Mouse (Mus musculus): ENCODE data around the gene BC034090.

The BC034090 gene

DNA sequence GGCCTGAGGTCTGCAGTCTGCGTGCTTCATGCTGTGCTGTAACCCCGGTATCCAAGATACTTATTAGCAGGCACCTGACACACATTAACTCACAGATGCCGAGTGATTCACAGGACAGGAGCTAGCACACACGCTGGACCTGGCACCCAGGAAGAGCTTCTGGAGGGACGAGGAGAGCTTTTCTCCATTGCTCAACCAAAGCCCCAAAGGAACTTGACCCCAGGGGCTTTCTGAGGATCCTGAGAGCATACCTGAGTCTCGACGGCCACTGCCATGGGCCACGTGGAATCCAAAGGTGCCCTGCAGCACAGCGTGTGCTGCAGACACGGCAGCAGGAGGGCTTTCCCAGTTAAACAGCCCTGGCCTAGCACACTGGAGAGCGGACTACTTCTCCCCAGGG lies 27.9 kb downstream of the BC034090 start:
- no peak for DNase-seq (ENCODE audit: low read depth, low spot score)

DNA sequence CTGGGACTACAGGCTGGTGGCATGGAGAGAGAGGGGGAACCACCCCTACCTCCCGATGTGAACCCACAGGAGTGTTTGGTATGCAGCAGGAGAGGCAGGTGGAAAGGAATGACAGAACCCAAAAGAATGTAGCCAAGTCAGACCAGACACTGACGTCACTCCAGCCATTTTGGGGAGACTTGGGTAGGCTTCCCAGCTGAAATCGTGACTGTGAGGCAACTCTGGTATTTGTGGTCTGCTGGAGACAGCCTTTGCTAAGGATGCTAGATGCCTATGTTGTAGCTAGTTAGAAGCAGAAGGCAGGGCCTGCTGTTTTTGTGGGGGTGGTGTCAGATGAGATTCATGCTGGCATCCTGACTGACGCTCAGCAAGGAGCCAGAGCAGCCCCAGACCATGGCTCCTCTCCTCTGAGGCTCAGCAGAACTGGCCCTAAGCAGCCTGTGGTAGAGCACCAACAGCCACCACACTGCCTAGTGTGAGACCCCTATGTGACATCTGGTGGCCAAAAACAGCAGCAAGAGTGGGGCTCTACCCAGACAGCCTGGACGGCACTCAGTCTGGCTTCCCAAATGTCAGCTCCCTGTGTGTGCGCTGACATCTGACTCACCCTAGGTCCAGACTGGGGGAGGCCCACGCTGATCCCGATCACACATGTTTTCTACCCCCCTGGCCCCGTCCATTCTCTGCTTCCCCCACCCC lies 29.0 kb downstream of the BC034090 start:
- no peak for DNase-seq (ENCODE audit: low read depth, low spot score)

DNA sequence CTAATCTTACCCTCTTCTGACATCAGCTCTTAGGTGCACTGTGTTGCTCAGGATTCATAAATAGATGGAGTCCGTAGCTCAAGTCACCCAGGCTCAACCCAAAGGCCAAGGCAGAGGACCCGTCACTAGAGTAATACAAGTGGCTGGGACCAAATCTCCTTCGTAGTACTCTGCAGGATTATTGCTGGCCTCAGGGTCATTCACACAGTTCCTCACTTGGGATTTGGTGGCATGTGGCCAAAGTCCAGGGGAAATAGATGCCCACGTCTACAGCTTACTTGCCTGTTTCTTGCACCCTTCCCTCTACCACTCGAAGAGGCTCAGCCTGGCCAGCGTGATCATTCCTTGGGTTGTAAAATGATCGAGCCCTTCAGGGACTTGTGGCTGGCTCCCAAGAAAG lies 30.3 kb downstream of the BC034090 start:
- DNase-seq (ENCODE audit: low read depth, low spot score), result no peak

DNA sequence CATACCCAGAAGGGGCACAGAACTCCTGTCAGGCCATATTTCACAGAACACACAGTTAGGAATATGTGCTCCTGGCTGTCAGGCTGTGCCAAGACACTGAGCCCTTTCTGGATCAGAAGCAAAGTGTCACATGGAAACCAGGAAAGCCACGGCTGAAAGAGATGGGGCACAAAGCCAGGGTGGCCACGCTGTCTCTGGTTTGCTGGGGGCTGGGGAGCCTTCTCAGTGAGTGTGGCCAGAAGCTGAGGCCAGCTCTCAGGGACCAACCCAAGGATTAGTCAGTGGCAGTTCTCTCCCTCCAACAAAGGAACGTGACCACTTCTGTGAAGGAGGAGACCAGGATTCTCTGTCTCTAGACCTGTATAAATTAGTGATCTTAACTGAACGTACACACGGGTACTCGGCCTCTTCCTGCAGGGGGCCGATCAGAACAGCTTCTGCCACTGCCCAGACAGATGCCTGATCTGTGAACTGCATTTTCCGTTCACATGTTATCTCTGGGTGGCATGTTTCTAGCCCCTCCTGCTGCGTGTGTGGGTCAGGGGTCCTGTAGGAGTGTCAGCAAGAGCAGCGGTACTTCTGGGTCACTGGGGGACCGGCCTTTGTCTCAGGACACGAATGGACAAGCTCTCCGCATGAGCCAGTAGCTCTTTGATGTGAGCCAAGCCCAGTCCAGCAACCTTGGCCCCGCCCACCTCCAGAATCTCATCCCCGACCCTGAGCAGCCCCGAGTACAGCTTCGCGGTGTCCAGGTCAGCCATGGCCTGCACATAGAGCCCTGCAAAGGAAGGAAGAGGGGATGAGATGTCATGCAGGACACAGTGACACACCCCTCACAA lies 31.1 kb downstream of the BC034090 start:
- DNase-seq (ENCODE audit: low read depth, low spot score), result no peak

DNA sequence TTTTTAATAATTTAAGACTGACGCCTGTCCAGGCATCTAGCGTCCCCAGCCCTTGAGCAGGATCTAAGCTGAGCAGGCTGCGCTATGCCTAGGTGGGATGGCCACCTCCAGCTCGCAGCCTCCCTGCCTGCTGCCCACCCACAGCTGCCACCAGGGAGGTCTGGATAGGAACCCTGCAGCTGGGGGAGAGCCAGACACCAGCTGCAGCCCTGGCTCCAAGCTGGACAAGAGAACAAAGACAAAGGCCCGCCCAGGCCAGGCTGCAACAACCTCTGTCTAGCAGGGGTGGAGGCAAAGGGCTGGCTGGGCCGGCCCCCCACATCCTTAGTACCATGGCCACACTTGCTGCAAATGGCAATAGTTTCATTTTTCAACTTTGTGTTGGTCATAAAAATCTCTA lies 31.8 kb downstream of the BC034090 start:
- DNase-seq (ENCODE audit: low read depth, low spot score), result no peak

DNA sequence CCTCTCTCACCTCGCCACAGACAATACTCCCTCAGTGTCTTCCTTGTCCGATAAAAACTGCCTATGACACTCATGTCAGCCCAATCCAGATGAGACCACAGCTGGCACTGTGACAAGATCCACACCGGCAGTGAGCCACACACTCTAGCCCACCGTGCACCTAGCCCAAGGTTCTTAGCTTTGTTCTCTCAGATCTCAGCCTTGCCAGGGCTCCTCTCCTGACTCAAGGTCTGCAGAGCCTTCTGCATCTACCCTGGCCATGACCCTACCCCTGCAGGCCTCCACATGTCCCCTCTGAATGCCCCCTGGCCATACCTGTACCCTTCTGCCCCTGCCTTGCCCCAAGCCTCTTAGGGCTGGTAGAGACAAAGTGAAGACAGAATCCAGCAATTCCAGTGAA lies 32.2 kb downstream of the BC034090 start:
- no peak for DNase-seq (ENCODE audit: low read depth, low spot score)

DNA sequence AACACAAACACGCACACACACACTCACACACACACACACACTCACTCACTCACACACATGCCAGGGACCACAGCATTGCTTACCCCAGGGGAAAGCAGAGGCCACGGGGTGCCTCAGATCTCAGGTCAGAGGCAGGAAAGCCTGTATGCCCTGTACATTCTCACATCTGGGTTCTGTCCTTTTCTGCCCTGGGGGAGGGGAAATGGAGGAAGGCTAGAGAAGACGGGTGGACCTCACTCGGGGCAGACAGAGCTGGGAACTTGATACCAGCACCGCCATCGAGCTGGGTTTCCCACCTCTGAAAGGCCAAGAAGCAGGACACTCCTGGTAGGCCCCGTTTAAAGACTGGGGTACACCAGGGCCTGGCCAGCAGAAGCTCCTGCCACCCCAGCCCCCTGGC lies 33.2 kb downstream of the BC034090 start:
- no peak for DNase-seq (ENCODE audit: low read depth, low spot score)

DNA sequence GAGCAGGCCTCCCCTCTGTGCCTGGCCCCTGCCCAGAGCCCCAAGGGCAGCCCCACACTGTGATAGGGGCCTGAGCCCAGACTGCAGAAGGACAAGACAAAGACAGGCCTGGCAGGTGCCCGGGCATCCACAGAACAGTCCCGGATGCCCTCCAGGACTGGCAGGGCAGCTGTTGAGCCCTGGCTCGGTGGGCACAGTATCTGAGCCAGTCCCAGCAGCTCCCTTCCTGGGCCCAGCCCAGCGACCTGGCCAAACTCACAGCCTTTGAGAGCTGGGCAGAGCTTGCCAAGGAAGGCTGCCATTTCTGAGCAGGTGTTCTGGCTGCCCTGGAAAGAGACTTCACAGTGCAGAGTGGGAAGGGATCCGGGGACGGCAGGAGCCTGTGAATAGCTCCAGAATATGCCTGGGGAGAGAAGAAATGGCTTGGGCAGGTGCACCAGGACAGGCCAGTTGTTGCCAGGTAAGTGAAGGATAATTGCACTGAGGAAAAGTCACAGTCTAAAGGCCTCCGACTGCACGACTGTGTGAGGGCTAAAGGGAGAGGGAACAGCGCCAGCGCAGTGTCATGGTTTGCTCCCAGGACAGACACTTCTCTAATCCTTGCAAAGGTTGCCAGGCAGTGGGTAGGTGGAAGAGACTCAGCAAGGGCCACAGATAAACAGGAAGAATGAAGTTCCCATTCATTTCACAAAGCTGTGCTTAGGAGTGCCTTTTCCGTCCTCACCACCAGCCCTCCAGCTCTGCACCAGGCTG lies 34.1 kb downstream of the BC034090 start:
- DNase-seq (ENCODE audit: low read depth, low spot score), result no peak

DNA sequence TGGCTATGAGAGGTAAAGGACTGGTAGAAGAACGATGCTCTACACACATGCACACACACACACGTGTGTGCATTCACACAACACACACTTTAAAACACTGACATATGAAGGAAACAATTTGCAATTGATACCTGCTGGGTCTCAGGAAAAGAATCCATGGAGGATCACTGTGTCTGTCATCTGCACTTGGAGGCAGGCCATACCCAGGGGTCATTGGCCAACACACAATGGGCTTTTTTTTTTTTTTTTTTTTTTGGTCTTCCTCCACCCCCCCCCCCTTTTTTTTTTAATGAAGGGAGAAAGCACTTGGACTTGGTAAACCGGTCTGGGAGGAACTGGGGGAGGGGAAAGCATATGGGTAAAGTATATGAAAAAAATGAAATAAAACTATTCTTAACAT lies 36.4 kb downstream of the BC034090 start:
- DNase-seq (ENCODE audit: low read depth, low spot score), result no peak

DNA sequence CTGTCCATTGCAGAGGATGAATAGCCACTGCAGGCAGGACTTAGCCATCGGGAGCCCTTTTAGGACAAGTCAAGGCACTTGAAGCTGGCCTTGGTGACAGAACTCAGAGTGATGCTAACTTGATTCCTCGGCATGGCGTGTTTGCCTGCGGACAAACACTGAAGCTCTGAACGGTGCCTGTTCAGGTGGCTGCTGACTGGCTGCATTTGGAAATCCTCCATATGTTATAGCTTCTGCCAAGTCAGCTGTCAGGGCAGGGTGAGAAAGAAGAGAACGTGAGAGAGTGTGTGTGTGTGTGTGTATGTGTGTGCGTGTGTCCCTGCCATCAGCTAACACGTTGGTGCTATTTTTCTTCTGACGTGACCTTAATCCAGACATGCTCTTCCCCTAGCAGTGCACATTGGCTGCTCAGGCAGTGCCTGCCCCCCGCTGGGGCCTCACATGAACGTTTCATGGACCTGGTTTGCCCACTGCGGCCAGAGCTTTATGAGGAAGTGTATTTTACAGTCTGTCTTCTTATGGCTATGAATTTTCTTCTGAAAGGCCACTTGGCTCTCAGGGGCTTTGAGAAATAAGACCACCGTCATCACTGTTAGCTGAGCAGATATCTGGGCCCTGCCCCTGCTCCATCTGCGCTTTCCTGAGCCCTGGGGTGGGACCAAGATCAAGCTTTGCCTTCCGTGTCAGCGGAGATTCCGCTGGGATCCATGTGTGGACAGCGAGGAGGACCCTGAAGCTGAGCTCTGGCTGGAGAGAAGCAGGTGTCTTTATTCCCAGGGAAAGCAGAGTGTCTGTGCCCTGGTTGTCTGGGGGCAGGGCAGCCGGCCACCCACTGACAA lies 38.2 kb downstream of the BC034090 start:
- no peak for DNase-seq (ENCODE audit: low read depth, low spot score)

DNA sequence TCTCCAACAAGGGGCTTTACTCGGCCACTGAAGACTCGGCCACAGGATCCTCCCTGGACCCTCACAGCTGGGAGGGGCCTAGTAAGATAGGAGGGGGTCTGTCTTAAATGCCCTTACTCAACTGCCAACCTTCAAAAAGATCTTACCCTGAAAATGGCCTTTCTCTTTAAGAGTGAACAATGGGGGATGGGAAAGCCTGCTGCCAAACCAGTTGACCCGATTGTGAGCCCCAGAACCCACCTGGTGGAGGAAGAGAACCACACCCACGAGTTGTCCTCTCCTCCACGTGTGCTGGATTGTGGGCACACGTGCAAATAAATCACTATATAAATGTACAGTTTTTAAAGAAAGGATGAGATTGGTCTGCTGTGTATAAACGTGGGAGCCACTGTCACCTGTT lies 38.9 kb downstream of the BC034090 start:
- no peak for DNase-seq (ENCODE audit: low read depth, low spot score)

DNA sequence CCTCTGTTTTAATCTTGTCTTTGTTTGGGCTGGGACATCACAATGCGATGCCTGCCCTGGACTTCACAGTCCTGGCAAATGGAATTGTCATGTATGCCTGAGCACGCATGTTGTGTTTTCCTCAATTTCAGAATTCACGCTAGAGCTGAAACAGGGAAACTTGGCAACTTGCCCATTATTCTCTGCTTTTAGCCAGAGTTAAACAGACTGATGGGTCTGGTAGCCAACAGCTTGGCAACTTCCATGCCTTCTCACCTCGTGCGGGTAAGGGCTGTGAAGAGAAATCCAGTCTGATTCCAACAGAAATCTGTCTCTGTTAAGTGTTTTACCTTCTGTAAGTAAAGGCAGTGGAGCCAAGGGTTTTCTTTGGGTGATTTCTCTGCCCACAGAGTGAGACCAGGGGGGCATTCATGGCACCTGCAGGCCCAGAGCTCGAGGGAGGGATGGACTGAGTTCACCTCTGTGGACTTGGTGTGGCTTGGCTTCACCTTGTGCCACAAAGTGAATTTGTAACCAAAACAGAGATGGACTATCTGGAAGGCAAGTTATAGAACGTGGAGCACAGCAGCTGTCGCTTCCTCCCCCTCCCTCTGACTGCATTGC lies 39.6 kb downstream of the BC034090 start:
- DNase-seq (ENCODE audit: low read depth, low spot score), result no peak

DNA sequence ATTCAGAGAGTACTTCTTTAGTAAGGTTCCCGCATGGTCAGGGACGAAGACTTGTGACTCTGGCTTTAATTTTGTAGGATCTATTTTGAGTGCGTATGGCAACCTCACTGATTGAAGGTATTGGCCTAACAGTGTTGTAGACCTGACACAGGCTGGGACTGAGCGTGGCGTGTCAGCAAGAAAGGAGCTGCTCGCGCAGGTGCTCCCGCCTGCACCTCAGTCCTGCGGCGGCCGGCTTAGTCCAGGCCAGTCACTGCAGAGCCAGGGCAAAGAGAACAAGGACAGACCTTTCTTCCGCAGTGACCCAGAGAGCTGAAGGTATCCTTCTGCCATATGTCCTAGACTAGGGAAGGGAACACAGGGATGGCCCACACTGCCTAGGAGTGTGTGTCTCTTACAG lies 40.3 kb downstream of the BC034090 start:
- DNase-seq (ENCODE audit: low read depth, low spot score), result no peak

DNA sequence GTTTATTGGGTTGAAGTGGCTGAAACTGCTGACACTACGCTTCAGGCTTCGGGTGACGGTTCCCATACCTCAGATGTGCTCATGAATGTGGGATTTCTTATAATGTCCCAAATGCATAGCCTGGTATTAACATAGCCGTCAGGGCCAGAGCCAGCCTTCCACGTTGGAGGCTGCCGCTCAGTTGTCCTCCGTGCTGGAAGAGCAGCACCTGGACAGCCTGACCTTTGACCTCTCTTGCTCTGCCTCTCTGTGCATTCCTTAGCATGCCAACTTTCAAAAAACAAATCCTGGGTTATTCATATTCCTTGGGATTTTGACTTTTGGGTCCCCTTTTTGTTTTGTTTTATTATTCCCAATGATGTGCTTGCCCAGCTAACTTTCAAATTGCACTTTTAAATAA lies 41.1 kb downstream of the BC034090 start:
- DNase-seq (ENCODE audit: low read depth, low spot score), result no peak

DNA sequence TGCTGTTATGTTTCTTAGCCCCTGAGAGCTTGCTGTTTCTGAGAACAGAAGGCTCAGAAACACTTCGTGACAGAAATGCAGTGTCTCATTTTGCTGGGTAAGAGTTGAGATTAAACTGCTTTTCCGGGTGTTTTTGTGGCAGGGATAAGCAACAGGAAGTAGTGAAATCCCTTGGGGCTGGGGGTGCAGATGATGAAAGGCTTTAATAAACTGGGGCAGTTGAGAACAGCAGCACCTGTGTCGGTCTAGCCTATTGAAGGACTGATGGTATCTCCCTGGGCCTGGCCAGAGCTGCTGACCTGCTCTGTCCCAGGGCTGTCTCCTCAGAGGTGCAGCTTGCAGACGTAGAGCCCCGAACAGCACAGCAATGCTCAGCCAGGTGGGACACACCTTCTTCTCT lies 41.8 kb downstream of the BC034090 start:
- DNase-seq (ENCODE audit: low read depth, low spot score), result no peak

DNA sequence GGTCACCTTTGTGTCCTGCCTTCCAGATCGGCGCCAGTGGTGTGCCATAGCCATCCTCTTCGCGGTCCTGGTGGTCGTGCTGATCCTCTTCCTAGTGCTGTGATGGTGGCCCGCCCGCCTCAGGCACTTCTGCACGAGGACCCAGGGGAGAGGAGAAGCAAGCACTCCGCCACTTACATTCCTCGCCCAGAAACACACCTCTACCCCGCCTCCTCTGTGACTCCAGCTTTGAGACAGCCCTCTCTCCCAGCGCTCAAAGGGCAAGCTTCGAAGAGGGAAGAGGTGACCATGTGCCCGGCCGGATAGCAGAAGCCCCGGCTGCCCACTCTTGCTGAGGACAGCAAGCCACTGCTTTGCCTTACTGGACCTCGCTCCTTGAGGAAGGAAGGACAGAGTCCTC lies 42.3 kb downstream of the BC034090 start:
- DNase-seq (ENCODE audit: low read depth, low spot score), result no peak

DNA sequence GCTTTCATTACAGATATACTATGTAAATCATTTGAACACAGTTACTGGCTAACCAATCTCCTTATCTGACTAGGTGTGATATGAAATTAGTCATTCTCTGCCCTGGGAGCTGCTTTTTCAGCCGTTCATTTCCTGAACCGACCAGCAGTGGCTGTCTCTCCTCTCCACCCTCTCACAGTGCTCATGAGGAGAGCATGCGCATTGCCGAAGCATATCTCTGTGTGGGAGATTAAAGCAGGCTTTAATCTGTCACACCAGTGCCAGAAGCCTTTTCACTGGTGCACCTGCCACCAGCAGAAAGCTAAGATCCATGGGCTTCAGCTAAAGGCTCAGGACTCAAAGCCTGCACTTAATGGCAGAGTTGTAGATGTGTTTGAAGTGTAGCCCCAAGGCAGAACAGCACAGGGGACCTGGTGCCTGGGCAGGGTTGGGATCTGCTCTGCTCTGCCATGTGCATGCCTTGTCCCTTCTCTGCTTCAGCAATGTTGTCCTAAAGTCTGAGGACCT lies 42.8 kb downstream of the BC034090 start:
- DNase-seq (ENCODE audit: low read depth, low spot score), result no peak

DNA sequence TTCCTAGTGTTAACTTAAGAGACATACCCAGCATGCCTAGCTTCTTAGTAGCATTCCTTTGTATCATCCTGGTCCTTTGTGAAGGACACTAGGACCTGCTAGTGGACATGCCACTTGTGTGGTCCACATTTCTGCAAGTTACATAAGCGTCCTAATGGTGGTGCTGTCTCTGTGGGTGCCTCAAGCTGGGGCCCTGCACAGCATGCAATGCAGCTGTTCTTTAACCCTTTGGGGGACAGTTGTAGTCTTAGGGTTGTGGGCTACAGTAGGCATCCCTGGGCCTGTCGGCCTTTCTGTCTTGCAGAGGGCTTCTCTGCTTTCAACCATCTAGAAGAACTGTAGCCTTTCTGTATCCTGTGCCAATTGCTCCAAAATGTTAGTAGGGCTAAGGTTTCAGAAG lies 43.3 kb downstream of the BC034090 start:
- no peak for DNase-seq (ENCODE audit: low read depth, low spot score)

DNA sequence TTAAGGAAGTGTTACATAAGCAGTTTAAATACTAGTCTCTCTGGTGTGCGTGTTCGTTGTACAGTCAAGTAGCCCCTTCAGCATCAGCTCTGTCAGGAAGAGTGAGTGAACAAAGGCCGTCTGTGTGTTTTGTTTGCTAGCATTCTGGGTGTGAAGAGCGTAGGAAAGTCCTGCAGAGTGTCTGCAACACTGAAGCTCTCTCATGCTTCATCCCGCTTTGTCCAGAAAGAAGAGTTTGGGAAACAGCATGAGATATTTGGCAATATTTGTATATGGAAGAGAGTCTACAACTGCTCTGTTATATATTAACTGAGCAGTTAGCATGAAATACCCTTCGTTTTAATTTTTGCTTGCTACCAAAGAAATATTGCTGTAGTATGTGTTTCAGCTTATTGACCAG lies 44.7 kb downstream of the BC034090 start:
- DNase-seq (ENCODE audit: low read depth, low spot score), result no peak

DNA sequence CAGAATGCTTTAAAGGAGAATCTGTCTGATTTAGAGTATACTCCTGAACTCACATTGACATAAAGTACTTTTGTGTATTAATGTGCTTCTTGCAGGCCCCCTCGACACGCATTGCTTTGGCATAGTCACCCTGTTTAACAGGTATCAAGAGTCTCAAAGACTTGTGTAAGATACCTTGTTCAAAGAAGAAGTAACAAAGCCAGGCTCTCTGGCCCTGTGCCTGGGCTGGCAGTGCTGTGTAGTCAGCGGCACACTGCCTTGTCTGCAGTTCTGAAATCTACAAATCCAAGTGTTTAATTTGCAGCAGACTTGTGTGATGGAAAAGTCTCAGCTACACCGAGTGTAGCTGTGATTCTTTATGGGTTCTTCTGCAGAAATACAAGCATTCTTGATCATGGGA lies 47.6 kb downstream of the BC034090 start:
- DNase-seq (ENCODE audit: low read depth, low spot score), result no peak

DNA sequence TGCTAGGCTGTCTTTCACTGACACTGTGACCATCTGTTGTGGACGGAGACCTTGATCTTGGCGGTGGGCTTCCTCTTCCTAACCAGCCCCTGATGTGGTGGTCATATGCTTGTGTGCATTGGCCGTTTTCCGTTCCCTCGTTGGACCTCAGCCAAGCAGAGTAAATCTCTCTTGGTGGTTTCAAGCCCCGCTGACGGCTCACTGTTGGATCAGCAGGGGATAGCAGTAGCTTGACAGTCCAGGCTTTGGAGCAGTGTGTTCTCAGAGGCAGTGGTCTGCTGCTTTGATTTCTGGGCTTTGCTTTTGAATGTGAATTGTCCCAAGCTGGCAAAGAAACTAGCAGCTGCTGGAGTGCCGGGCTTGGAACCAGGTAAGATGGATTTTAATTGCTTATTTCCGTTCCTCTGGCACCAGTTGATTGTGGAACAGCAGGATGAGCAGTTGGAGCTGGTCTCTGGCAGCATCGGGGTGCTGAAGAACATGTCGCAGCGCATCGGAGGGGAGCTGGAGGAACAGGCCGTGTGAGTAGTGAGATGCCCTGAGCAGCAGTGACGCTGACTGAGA lies 51.4 kb downstream of the BC034090 start:
- no peak for DNase-seq (ENCODE audit: low read depth, low spot score)

Data from ES-CJ7 (cell line).